Mouse (Mus musculus): ENCODE data around the gene Adra1d. TPM values are rescaled to one million over a fixed set of nuclear protein-coding genes. Genes with fewer than 3 reads are reported as not detected.
A peak's percentile ranks its signal among the peaks of the same experiment; 100 is the strongest.

Adra1d gene
- polyA plus RNA-seq, 1 experiment from 2014 or later = 0.50 TPM

GRCm38 (mm10) chr2:131550906-131551305, 11.2 kb downstream of the Adra1d start:
- Histone ChIP-seq H3K9me3 (replicated peaks) (no peaks in the 10 kb centered on the region), H3K4me1 (peaks cover 13% of the 10 kb centered on the region), H3K27me3 (peaks cover 53% of the 10 kb centered on the region), H3K4me2 (replicated peaks) (no peak overlapping the region), H3K27ac (no peak overlapping the region), H3K36me3 (no peaks in the 10 kb centered on the region), H3K9ac (no peak overlapping the region), H3K4me3 (no peak overlapping the region)
- no peak for ATAC-seq (ENCODE audit: low FRiP score)
- 66% methylated on average over 2 of the region's 2 CpGs for WGBS

- no peaks in the 10 kb centered on the region for H3K9me3 ChIP-seq (replicated peaks)
- H3K4me1 ChIP-seq = peaks cover 15% of the 10 kb centered on the region
- 82% methylated on average over 2 of the region's 2 CpGs for WGBS
- peaks cover 58% of the 10 kb centered on the region for H3K27me3 ChIP-seq
- H3K4me3 ChIP-seq = no peak overlapping the region
- H3K9ac ChIP-seq = no peak overlapping the region
- H3K36me3 ChIP-seq = no peaks in the 10 kb centered on the region
- no peak overlapping the region for H3K4me2 ChIP-seq (replicated peaks)
- H3K27ac ChIP-seq = no peak overlapping the region
- no peak for ATAC-seq (ENCODE audit: low FRiP score)
These were observed 11.6 kb downstream of the Adra1d start for GRCm38 (mm10) chr2:131550474-131550873.

- no peak for ATAC-seq (ENCODE audit: low FRiP score)
- H3K9ac ChIP-seq = no peak overlapping the region
- H3K36me3 ChIP-seq = no peaks in the 10 kb centered on the region
- no peak overlapping the region for H3K4me2 ChIP-seq (replicated peaks)
- H3K4me1 ChIP-seq = peaks cover 15% of the 10 kb centered on the region
- 86% methylated on average over 5 of the region's 5 CpGs for WGBS
- no peak overlapping the region for H3K27ac ChIP-seq
- H3K9me3 ChIP-seq (replicated peaks) = no peaks in the 10 kb centered on the region
- H3K27me3 ChIP-seq = peaks cover 65% of the 10 kb centered on the region
- H3K4me3 ChIP-seq = no peak overlapping the region
These were observed 13.0 kb downstream of the Adra1d start for GRCm38 (mm10) chr2:131549090-131549489.

- WGBS = 80% methylated on average over 2 of the region's 2 CpGs
- Histone ChIP-seq H3K27ac (no peak overlapping the region), H3K9ac (no peak overlapping the region), H3K4me3 (no peak overlapping the region), H3K9me3 (replicated peaks) (no peaks in the 10 kb centered on the region), H3K4me1 (peaks cover 15% of the 10 kb centered on the region), H3K36me3 (no peaks in the 10 kb centered on the region), H3K4me2 (replicated peaks) (no peak overlapping the region), H3K27me3 (peaks cover 72% of the 10 kb centered on the region)
- no peak for ATAC-seq (ENCODE audit: low FRiP score)
These were observed 13.8 kb downstream of the Adra1d start for GRCm38 (mm10) chr2:131548330-131548729.

GRCm38 (mm10) chr2:131546745-131547408, 15.2 kb downstream of the Adra1d start:
- peaks cover 13% of the 10 kb centered on the region for H3K4me1 ChIP-seq
- peaks cover 68% of the 10 kb centered on the region for H3K27me3 ChIP-seq
- no peak for ATAC-seq (ENCODE audit: low FRiP score)
- H3K36me3 ChIP-seq = no peaks in the 10 kb centered on the region
- WGBS = 15% methylated on average over 19 of the region's 19 CpGs
- peak overlapping the region; percentile 68; the same call in 1 of the 2 replicates for H3K4me2 ChIP-seq (replicated peaks)
- H3K4me3 ChIP-seq = peak overlapping the region; percentile 40; the same call in 1 of the 2 replicates
- H3K9ac ChIP-seq = no peak overlapping the region
- no peak overlapping the region for H3K27ac ChIP-seq
- no peaks in the 10 kb centered on the region for H3K9me3 ChIP-seq (replicated peaks)

GRCm38 (mm10) chr2:131546308-131546700, 15.8 kb downstream of the Adra1d start:
- Histone ChIP-seq H3K9me3 (replicated peaks) (no peaks in the 10 kb centered on the region), H3K4me2 (replicated peaks) (peak overlapping the region; percentile 68), H3K4me1 (peaks cover 13% of the 10 kb centered on the region), H3K4me3 (peak overlapping the region; percentile 40), H3K9ac (peak overlapping the region; percentile 44), H3K27me3 (peaks cover 64% of the 10 kb centered on the region), H3K36me3 (no peaks in the 10 kb centered on the region), H3K27ac (no peak overlapping the region)
- 1% methylated on average over 27 of the region's 27 CpGs for WGBS
- ATAC-seq (ENCODE audit: low FRiP score) = no peak

GRCm38 (mm10) chr2:131545386-131546307, 16.4 kb downstream of the Adra1d start:
- Histone ChIP-seq H3K36me3 (no peaks in the 10 kb centered on the region), H3K27me3 (peaks cover 64% of the 10 kb centered on the region), H3K9me3 (replicated peaks) (no peaks in the 10 kb centered on the region), H3K27ac (no peak overlapping the region), H3K4me2 (replicated peaks) (peak overlapping the region; percentile 68), H3K4me3 (peak overlapping the region; percentile 40), H3K9ac (peak overlapping the region; percentile 44), H3K4me1 (peaks cover 13% of the 10 kb centered on the region)
- WGBS = 2% methylated on average over 45 of the region's 45 CpGs
- ATAC-seq (ENCODE audit: low FRiP score) = peak; percentile 62

GRCm38 (mm10) chr2:131542531-131542930, 19.6 kb downstream of the Adra1d start:
- Histone ChIP-seq H3K4me2 (replicated peaks) (no peak overlapping the region), H3K4me3 (no peak overlapping the region), H3K27ac (no peak overlapping the region), H3K9ac (no peak overlapping the region), H3K4me1 (peaks cover 13% of the 10 kb centered on the region), H3K9me3 (replicated peaks) (no peaks in the 10 kb centered on the region), H3K27me3 (peaks cover 39% of the 10 kb centered on the region), H3K36me3 (no peaks in the 10 kb centered on the region)
- ATAC-seq (ENCODE audit: low FRiP score) = no peak
- 26% methylated on average over 6 of the region's 6 CpGs for WGBS

- H3K9ac ChIP-seq = no peak overlapping the region
- no peaks in the 10 kb centered on the region for H3K36me3 ChIP-seq
- WGBS = 75% methylated on average over 4 of the region's 4 CpGs
- H3K9me3 ChIP-seq (replicated peaks) = no peaks in the 10 kb centered on the region
- no peak overlapping the region for H3K4me2 ChIP-seq (replicated peaks)
- no peak overlapping the region for H3K27ac ChIP-seq
- ATAC-seq (ENCODE audit: low FRiP score) = no peak
- peaks cover 30% of the 10 kb centered on the region for H3K27me3 ChIP-seq
- peaks cover 13% of the 10 kb centered on the region for H3K4me1 ChIP-seq
- H3K4me3 ChIP-seq = no peak overlapping the region
These were observed 20.4 kb downstream of the Adra1d start for GRCm38 (mm10) chr2:131541686-131542085.

GRCm38 (mm10) chr2:131539780-131540179, 22.3 kb downstream of the Adra1d start:
- Histone ChIP-seq H3K4me3 (no peak overlapping the region), H3K9me3 (replicated peaks) (no peaks in the 10 kb centered on the region), H3K4me2 (replicated peaks) (no peak overlapping the region), H3K27ac (no peak overlapping the region), H3K36me3 (no peaks in the 10 kb centered on the region), H3K27me3 (peaks cover 11% of the 10 kb centered on the region), H3K4me1 (peaks cover 4% of the 10 kb centered on the region; the same call in 1 of the 2 replicates), H3K9ac (no peak overlapping the region)
- WGBS = 87% methylated on average over 6 of the region's 6 CpGs
- no peak for ATAC-seq (ENCODE audit: low FRiP score)

- ATAC-seq (ENCODE audit: low FRiP score) = no peak
- no peaks in the 10 kb centered on the region for H3K27me3 ChIP-seq
- H3K9ac ChIP-seq = no peak overlapping the region
- H3K4me3 ChIP-seq = no peak overlapping the region
- H3K9me3 ChIP-seq (replicated peaks) = no peaks in the 10 kb centered on the region
- H3K4me1 ChIP-seq = peaks cover 4% of the 10 kb centered on the region; the same call in 1 of the 2 replicates
- no peak overlapping the region for H3K27ac ChIP-seq
- WGBS = 83% methylated on average over 7 of the region's 7 CpGs
- no peak overlapping the region for H3K4me2 ChIP-seq (replicated peaks)
- H3K36me3 ChIP-seq = no peaks in the 10 kb centered on the region
These were observed 23.7 kb downstream of the Adra1d start for GRCm38 (mm10) chr2:131538341-131538740.

GRCm38 (mm10) chr2:131535168-131535567, 26.9 kb downstream of the Adra1d start:
- 95% methylated on average over 5 of the region's 5 CpGs for WGBS
- no peaks in the 10 kb centered on the region for H3K27me3 ChIP-seq
- H3K9me3 ChIP-seq (replicated peaks) = no peaks in the 10 kb centered on the region
- no peak for ATAC-seq (ENCODE audit: low FRiP score)
- peaks cover 3% of the 10 kb centered on the region; the same call in 1 of the 2 replicates for H3K4me1 ChIP-seq
- H3K4me3 ChIP-seq = no peak overlapping the region
- H3K9ac ChIP-seq = no peak overlapping the region
- H3K27ac ChIP-seq = no peak overlapping the region
- no peaks in the 10 kb centered on the region for H3K36me3 ChIP-seq
- no peak overlapping the region for H3K4me2 ChIP-seq (replicated peaks)

All from hindbrain, embryonic 12.5 days (tissue).